Mouse (Mus musculus) CD4-positive, CD25-positive, alpha-beta regulatory T cell, adult 4 months (primary cell): ENCODE measurements at regions not wholly inside any gene's neighbourhood (a gene's known extent, or its start where the extent isn't known, plus 50 kb on each side); places are given as distances from the start of the nearest gene placed in this dataset.

Source experiments
- ATAC-seq: one replicate; pipeline ENCODE4 v1.8.0; 2017

- no peak for ATAC-seq
Observed at GRCm38 (mm10) chr11:19145991-19146390, 127.2 kb upstream of the Meis1 start.

GRCm38 (mm10) chr11:19151026-19151425 is 132.2 kb upstream of the Meis1 start:
- no peak for ATAC-seq

- no peak for ATAC-seq
Observed at GRCm38 (mm10) chr11:19153714-19154113, 134.9 kb upstream of the Meis1 start.

- ATAC-seq = no peak
Observed at GRCm38 (mm10) chr11:19154813-19155616, 136.2 kb upstream of the Meis1 start.

GRCm38 (mm10) chr11:19155617-19155983 is 136.8 kb upstream of the Meis1 start:
- ATAC-seq = no peak

- ATAC-seq = no peak
Observed at GRCm38 (mm10) chr11:19160227-19160626, 141.4 kb upstream of the Meis1 start.

GRCm38 (mm10) chr11:19160669-19161068 is 141.9 kb upstream of the Meis1 start:
- ATAC-seq = no peak

GRCm38 (mm10) chr11:19170938-19171337 is 152.2 kb upstream of the Meis1 start:
- no peak for ATAC-seq

- ATAC-seq = no peak
Observed at GRCm38 (mm10) chr11:19174305-19175017, 155.7 kb upstream of the Meis1 start.

- no peak for ATAC-seq
Observed at GRCm38 (mm10) chr11:19179290-19179689, 160.5 kb upstream of the Meis1 start.

GRCm38 (mm10) chr11:19189778-19190177 is 171.0 kb upstream of the Meis1 start:
- no peak for ATAC-seq

GRCm38 (mm10) chr11:19194464-19194863 is 175.7 kb upstream of the Meis1 start:
- ATAC-seq = no peak

- ATAC-seq = no peak
Observed at GRCm38 (mm10) chr11:19197790-19198189, 179.0 kb upstream of the Meis1 start.

GRCm38 (mm10) chr11:19202602-19203517 is 184.1 kb upstream of the Meis1 start:
- no peak for ATAC-seq

- no peak for ATAC-seq
Observed at GRCm38 (mm10) chr11:19203518-19203900, 184.7 kb upstream of the Meis1 start.

GRCm38 (mm10) chr11:19203968-19204367 is 185.2 kb upstream of the Meis1 start:
- ATAC-seq = no peak

GRCm38 (mm10) chr11:19204521-19204920 is 185.7 kb upstream of the Meis1 start:
- no peak for ATAC-seq

- ATAC-seq = no peak
Observed at GRCm38 (mm10) chr11:19205174-19205573, 186.4 kb upstream of the Meis1 start.

- no peak for ATAC-seq
Observed at GRCm38 (mm10) chr11:19219476-19219875, 200.7 kb upstream of the Meis1 start.

- ATAC-seq = no peak
Observed at GRCm38 (mm10) chr11:19221442-19221841, 202.7 kb upstream of the Meis1 start.

- ATAC-seq = no peak
Observed at GRCm38 (mm10) chr11:19226756-19227155, 208.0 kb upstream of the Meis1 start.

GRCm38 (mm10) chr11:19227716-19228115 is 208.9 kb upstream of the Meis1 start:
- ATAC-seq = no peak
